Mouse (Mus musculus) heart, embryonic 11.5 days (tissue): Measurements from ENCODE around the gene 1700009N14Rik. TPM values are rescaled to one million over a fixed set of nuclear protein-coding genes. Genes with fewer than 3 reads are reported as not detected.

Source experiments
- ATAC-seq: fragments of 200-750 bp; cut with Nextera tagmentation; replicated peaks from 2 replicates; pipeline ENCODE4 v1.8.0; 2017; ENCODE audit warnings: moderate library complexity; ENCODE audit not compliant: insufficient number of reproducible peaks, low FRiP score, low TSS enrichment
- H3K27ac ChIP-seq: fragments of 300-500 bp; sonication (generic); 2 replicates; pipeline ENCODE4 v1.5.1; 2014; ENCODE audit warnings: mild to moderate bottlenecking, low read depth, low read length
- H3K27me3 ChIP-seq: fragments of 300-500 bp; sonication (generic); 2 replicates; pipeline ENCODE4 v1.6.1; 2014; ENCODE audit warnings: mild to moderate bottlenecking, low read length, mixed read lengths; ENCODE audit not compliant: control insufficient read depth, insufficient read depth
- H3K36me3 ChIP-seq: fragments of 300-500 bp; sonication (generic); 2 replicates; pipeline ENCODE4 v1.6.1; 2014; ENCODE audit warnings: mild to moderate bottlenecking, low read length, moderate library complexity, mixed read lengths; ENCODE audit not compliant: control insufficient read depth, insufficient read depth
- H3K4me1 ChIP-seq: fragments of 300-500 bp; sonication (generic); 2 replicates; pipeline ENCODE4 v1.6.1; 2014; ENCODE audit warnings: low read length; ENCODE audit not compliant: control insufficient read depth, insufficient read depth
- H3K4me2 ChIP-seq: fragments of 300-500 bp; sonication (generic); 2 replicates; pipeline ENCODE4 v1.6.1; 2014; ENCODE audit warnings: mild to moderate bottlenecking, moderate library complexity
- H3K4me3 ChIP-seq: fragments of 300-500 bp; sonication (generic); 2 replicates; pipeline ENCODE4 v1.5.1; 2014; ENCODE audit warnings: low read depth, low read length
- H3K9ac ChIP-seq: fragments of 300-500 bp; sonication (generic); 2 replicates; pipeline ENCODE4 v1.6.1; 2014; ENCODE audit warnings: mild to moderate bottlenecking, low read depth, low read length, moderate library complexity
- H3K9me3 ChIP-seq: fragments of 300-500 bp; sonication (generic); replicated peaks from 2 replicates; pipeline ENCODE4 v1.6.1; 2016; ENCODE audit warnings: low read length; ENCODE audit not compliant: control insufficient read depth
- WGBS: fragments of 180-500 bp; shearing (Covaris S2); extraction: QIAGEN DNeasy Blood & Tissue Kit; methylation state at CpG from one replicate; pipeline ENCODE4 v1.1.7; 2014; ENCODE audit not compliant: insufficient replicate concordance; 5-methylcytosine and 5-hydroxymethylcytosine counted together
- polyA plus RNA-seq: library from polyadenylated mRNA; unstranded; fragments of >200 nt; fragmentation: Nextera tagmentation; extraction: Ambion mirVana; gene quantifications from 2 replicates; pipeline ENCODE4 v1.2.1, GENCODE M21; 2014

Gene 1700009N14Rik
- 0.35 and 0.46 TPM in 2 replicates for polyA plus RNA-seq

- no peak within 1 kb of the TSS for H3K4me2 ChIP-seq
- H3K4me3 ChIP-seq: no peak within 1 kb of the TSS
- WGBS: 47% methylated on average over 3 of the region's 3 CpGs
- H3K4me1 ChIP-seq: no peaks in the 10 kb centered on the region
- ATAC-seq: no peak
- no peaks in the 10 kb centered on the region for H3K36me3 ChIP-seq
- no peaks in the 10 kb centered on the region for H3K9me3 ChIP-seq
- H3K27ac ChIP-seq: no peak within 1 kb of the TSS
- no peak within 1 kb of the TSS for H3K9ac ChIP-seq
- no peaks in the 10 kb centered on the region for H3K27me3 ChIP-seq
Measured at GRCm38 (mm10) chr4:39450069-39450468, at the start of gene 1700009N14Rik. Gene 1700009N14Rik, plus strand, starts transcription at chr4:39450295.

DNA sequence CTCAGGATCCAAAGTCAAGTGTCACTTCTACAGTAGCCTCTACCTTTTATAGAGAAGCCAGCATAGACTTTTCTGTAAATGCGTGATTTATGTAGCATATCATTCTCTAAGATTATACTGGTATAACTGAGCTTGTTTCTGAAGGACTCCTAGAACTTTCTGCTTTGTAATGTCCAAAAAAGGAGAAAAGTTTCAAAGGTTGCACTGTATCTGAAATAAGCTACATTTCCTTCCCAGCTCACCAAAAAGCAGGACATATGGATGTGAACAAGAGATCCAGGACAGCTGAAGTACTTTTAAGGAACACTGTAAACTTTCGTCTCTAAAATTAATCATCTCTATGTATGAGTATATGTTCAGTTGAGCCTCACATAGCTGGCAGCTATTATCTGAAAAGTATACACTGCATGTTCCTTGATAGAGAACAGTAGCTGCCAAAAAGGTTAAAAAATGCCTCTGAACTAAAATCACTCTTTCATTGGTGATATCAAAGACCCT, 12.2 kb upstream of the 1700009N14Rik start:
- Histone ChIP-seq H3K27ac (no peak overlapping the region), H3K9me3 (no peaks in the 10 kb centered on the region), H3K4me3 (no peak overlapping the region), H3K4me1 (no peaks in the 10 kb centered on the region), H3K36me3 (no peaks in the 10 kb centered on the region), H3K27me3 (no peaks in the 10 kb centered on the region), H3K9ac (no peak overlapping the region), H3K4me2 (no peak overlapping the region)
- no peak for ATAC-seq
- 77% methylated on average over 2 of the region's 2 CpGs for WGBS

DNA sequence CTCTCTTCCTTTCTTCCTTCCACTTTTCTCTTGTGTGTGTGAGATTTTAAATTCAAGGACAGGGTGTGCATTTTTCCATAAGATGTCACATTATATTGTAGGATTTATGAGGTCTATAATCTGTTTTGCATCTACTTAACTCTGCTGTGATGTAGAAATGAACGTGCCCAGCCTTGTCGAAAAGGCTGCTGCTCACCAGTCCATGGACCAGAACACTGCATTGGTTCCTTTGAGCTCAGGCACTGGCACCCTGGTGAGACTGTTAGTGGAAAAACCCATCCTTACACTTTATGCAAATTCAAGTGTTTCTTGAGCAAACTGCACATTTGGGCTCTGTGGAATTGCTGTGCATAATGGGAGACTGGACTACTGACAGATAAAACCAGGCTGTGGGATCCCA, 24.2 kb downstream of the 1700009N14Rik start:
- no peak overlapping the region for H3K27ac ChIP-seq
- no peaks in the 10 kb centered on the region for H3K27me3 ChIP-seq
- ATAC-seq: no peak
- WGBS: 80% methylated on average over 2 of the region's 2 CpGs
- no peaks in the 10 kb centered on the region for H3K4me1 ChIP-seq
- H3K4me2 ChIP-seq: no peak overlapping the region
- H3K36me3 ChIP-seq: no peaks in the 10 kb centered on the region
- H3K9me3 ChIP-seq: no peaks in the 10 kb centered on the region
- H3K4me3 ChIP-seq: no peak overlapping the region
- H3K9ac ChIP-seq: no peak overlapping the region

DNA sequence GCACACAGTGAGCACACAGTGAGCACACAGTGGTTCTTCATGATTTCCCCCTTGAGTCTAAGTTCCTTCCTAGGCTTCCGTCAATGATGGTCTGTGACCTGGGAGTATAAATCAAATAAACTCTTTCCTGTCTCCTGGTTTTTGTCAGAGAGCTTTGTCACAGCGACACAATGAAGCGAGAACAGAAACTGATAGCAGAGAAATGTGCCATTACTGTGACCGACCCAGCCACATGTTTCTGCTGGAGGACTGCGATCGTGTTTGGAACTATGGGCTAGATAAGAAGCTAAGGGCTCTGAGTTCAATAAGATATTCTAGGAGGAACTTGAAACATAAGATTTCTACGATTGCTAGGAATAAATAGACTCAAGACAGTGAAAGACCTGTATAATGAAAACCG, 36.3 kb downstream of the 1700009N14Rik start:
- 31% methylated on average over 8 of the region's 8 CpGs for WGBS
- Histone ChIP-seq H3K27me3 (no peaks in the 10 kb centered on the region), H3K4me1 (no peaks in the 10 kb centered on the region), H3K9ac (no peak overlapping the region), H3K4me3 (no peak overlapping the region), H3K4me2 (no peak overlapping the region), H3K9me3 (no peaks in the 10 kb centered on the region), H3K36me3 (no peaks in the 10 kb centered on the region), H3K27ac (no peak overlapping the region)
- no peak for ATAC-seq

GRCm38 (mm10) chr4:39493596-39493995, 43.5 kb downstream of the 1700009N14Rik start:
- 52% methylated on average over 1 of the region's 1 CpGs for WGBS
- Histone ChIP-seq H3K9ac (no peak overlapping the region), H3K4me1 (no peaks in the 10 kb centered on the region), H3K4me3 (no peak overlapping the region), H3K9me3 (no peaks in the 10 kb centered on the region), H3K4me2 (no peak overlapping the region), H3K27ac (no peak overlapping the region), H3K27me3 (no peaks in the 10 kb centered on the region), H3K36me3 (no peaks in the 10 kb centered on the region)
- no peak for ATAC-seq

GRCm38 (mm10) chr4:39495875-39496274, 45.8 kb downstream of the 1700009N14Rik start:
- Histone ChIP-seq H3K4me3 (no peak overlapping the region), H3K36me3 (no peaks in the 10 kb centered on the region), H3K27me3 (no peaks in the 10 kb centered on the region), H3K27ac (no peak overlapping the region), H3K4me2 (no peak overlapping the region), H3K9ac (no peak overlapping the region), H3K9me3 (no peaks in the 10 kb centered on the region), H3K4me1 (no peaks in the 10 kb centered on the region)
- no peak for ATAC-seq
- WGBS: 75% methylated on average over 1 of the region's 1 CpGs
